Mouse (Mus musculus): ENCODE data around the gene Bmpr1b. TPM values are rescaled to one million over a fixed set of nuclear protein-coding genes. Genes with fewer than 3 reads are reported as not detected.

Gene Bmpr1b
- polyA plus RNA-seq, 1 experiment from 2014 or later, result 5.9 TPM

DNA sequence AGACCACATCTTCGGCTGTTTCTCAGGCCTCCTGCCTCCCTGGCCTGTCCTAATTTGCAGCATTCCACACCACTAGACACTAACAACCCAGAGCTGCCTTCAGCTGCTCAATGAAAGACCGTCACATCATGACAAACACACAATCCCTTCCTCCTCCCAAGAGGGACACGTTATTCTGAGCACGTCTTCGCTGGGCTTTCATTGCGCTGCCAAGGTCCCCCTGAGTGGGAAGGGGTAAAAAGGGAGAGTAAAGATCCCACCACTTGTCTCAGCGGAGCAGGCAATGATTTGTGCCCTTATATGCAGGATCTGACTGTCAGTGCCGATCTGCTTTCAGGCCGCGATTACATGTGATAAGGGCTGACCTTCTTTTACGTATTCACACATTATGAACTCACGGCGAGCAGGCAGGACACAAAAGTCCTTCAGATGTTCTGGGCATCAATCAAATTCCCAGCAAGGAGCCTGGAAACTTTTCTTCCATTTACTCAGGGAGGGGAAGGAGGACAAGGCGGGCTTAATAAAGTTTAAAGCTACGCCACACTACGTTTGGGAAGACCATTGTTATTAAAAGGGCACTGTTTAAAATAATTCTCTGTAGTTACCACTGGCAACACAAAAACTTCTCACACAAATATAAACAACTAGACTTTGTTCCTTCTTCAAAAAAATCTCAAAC lies 232.5 kb downstream of the Bmpr1b start:
- H3K9me3 ChIP-seq (replicated peaks), result no peaks in the 10 kb centered on the region
- no peaks in the 10 kb centered on the region for H3K36me3 ChIP-seq
- no peak overlapping the region for H3K27ac ChIP-seq (replicated peaks)
- no peak overlapping the region for H3K9ac ChIP-seq
- WGBS, result 55% methylated on average over 16 of the region's 16 CpGs
- H3K4me1 ChIP-seq, result no peaks in the 10 kb centered on the region
- no peak for ATAC-seq (ENCODE audit: insufficient number of reproducible peaks, low FRiP score, low TSS enrichment, low read depth)
- H3K4me3 ChIP-seq (replicated peaks), result no peak overlapping the region
- no peak overlapping the region for H3K4me2 ChIP-seq (replicated peaks)
- H3K27me3 ChIP-seq, result peaks cover 36% of the 10 kb centered on the region

DNA sequence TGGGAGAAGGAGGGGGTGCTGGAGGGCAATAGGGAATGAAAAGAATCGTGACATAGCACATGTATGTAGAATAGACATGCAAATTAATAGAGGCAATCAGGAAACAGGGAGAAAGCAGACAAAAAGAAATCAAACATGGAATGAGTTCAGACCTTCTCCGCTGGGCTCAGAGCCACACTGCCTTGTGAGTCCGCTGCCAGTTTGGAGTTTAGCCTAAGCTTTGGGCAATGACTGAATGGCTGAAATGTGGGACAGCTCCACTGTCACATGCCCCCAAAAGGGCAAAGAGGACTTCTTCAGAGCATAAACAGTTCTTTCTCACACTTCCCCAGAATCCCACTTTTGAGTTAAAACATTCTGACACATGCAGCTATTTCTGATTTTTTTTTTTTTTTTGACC lies 236.3 kb downstream of the Bmpr1b start:
- H3K27ac ChIP-seq (replicated peaks), result no peak overlapping the region
- H3K27me3 ChIP-seq, result peaks cover 42% of the 10 kb centered on the region
- 70% methylated on average over 3 of the region's 3 CpGs for WGBS
- H3K4me3 ChIP-seq (replicated peaks), result no peak overlapping the region
- H3K36me3 ChIP-seq, result no peaks in the 10 kb centered on the region
- H3K4me2 ChIP-seq (replicated peaks), result no peak overlapping the region
- no peak overlapping the region for H3K9ac ChIP-seq
- H3K4me1 ChIP-seq, result peaks cover 5% of the 10 kb centered on the region; the same call in 1 of the 2 replicates
- no peak for ATAC-seq (ENCODE audit: insufficient number of reproducible peaks, low FRiP score, low TSS enrichment, low read depth)
- H3K9me3 ChIP-seq (replicated peaks), result no peaks in the 10 kb centered on the region

DNA sequence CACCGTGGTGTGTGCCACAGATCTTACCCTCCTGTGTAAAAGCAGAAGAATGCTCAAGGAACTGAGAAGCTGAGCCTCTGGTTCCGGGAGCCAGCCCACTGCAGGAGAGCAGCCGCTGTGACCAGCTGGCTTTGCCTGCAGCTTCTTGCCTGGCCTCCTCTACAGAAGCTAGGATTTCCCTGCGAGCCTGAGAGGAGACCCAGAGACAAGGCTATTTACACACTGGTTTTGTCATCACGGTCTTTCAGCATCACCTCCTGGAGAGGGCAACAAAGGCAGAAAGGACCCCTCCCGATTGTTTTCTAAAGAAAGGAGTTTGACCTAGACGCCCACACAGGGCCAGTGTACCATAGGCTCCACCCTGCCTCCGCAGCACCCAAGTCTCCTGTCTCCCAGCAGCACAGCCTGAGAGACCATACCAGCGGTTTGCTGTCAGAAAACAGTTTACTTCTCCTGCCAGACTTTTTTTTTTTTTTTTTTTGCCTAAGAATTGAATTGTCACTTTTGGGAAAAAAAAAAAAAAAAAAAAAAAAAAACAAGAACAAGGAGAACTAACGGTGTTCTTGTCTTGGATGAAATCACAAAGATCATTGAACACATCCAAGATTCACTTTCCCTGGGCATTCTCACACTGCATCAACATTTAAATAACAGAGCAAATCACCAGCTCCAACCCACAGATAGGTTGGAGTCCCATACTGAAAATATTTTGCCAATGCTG lies 237.7 kb downstream of the Bmpr1b start:
- no peak for ATAC-seq (ENCODE audit: insufficient number of reproducible peaks, low FRiP score, low TSS enrichment, low read depth)
- Histone ChIP-seq H3K36me3 (no peaks in the 10 kb centered on the region), H3K27ac (replicated peaks) (no peak overlapping the region), H3K4me2 (replicated peaks) (peak overlapping the region; percentile 27), H3K9ac (no peak overlapping the region), H3K27me3 (peaks cover 48% of the 10 kb centered on the region), H3K4me3 (replicated peaks) (0 out of 2 replicates have a peak overlapping the region, but pooled peaks have one; percentile 8), H3K9me3 (replicated peaks) (no peaks in the 10 kb centered on the region), H3K4me1 (peaks cover 5% of the 10 kb centered on the region; the same call in 1 of the 2 replicates)
- WGBS, result 9% methylated on average over 10 of the region's 10 CpGs

DNA sequence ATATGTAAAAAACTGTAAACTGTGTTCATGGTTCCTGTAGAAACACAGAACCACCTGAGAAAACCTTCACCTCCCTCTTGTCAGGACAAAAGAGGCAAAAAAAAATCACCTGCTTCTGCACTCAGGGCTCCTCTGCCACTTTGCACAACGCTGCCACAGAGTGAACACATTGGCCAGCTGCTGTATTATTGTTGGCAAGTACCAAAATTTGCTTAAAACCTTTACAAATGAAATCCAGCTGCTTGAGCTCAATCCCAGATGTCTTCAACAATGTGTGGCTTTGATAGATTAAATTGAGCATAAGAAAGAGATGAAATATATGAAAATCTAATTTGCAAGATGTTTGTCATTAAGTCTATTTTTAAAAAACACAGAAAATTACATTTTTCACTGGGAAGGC lies 245.8 kb downstream of the Bmpr1b start:
- H3K4me3 ChIP-seq (replicated peaks), result no peak overlapping the region
- ATAC-seq (ENCODE audit: insufficient number of reproducible peaks, low FRiP score, low TSS enrichment, low read depth), result no peak

GRCm38 (mm10) chr3:141921161-141921560 lies 248.1 kb downstream of the Bmpr1b start:
- Histone ChIP-seq H3K27me3 (peaks cover 3% of the 10 kb centered on the region), H3K9ac (no peak overlapping the region), H3K27ac (replicated peaks) (no peak overlapping the region), H3K36me3 (no peaks in the 10 kb centered on the region), H3K4me3 (replicated peaks) (no peak overlapping the region), H3K9me3 (replicated peaks) (no peaks in the 10 kb centered on the region), H3K4me2 (replicated peaks) (no peak overlapping the region), H3K4me1 (peaks cover 6% of the 10 kb centered on the region; the same call in 1 of the 2 replicates)
- no peak for ATAC-seq (ENCODE audit: insufficient number of reproducible peaks, low FRiP score, low TSS enrichment, low read depth)
- 20% methylated on average over 4 of the region's 4 CpGs for WGBS

More for the DNA sequence above, 245.8 kb downstream of the Bmpr1b start:
- peaks cover 16% of the 10 kb centered on the region for H3K27me3 ChIP-seq
- H3K9ac ChIP-seq, result no peak overlapping the region
- no peak overlapping the region for H3K27ac ChIP-seq (replicated peaks)
- no peak overlapping the region for H3K4me2 ChIP-seq (replicated peaks)
- WGBS, result 25% methylated on average over 1 of the region's 1 CpGs
- no peaks in the 10 kb centered on the region for H3K9me3 ChIP-seq (replicated peaks)
- H3K36me3 ChIP-seq, result no peaks in the 10 kb centered on the region
- 0 out of 2 replicates have a peak, but pooled peaks cover 6% of the 10 kb centered on the region for H3K4me1 ChIP-seq

GRCm38 (mm10) chr3:141919661-141920060 lies 249.6 kb downstream of the Bmpr1b start:
- no peak overlapping the region for H3K27ac ChIP-seq (replicated peaks)
- no peak overlapping the region for H3K4me3 ChIP-seq (replicated peaks)
- no peak overlapping the region for H3K9ac ChIP-seq
- no peaks in the 10 kb centered on the region for H3K36me3 ChIP-seq
- ATAC-seq (ENCODE audit: insufficient number of reproducible peaks, low FRiP score, low TSS enrichment, low read depth), result no peak
- WGBS, result 17% methylated on average over 3 of the region's 3 CpGs
- H3K4me1 ChIP-seq, result peaks cover 6% of the 10 kb centered on the region; the same call in 1 of the 2 replicates
- no peak overlapping the region for H3K4me2 ChIP-seq (replicated peaks)
- H3K9me3 ChIP-seq (replicated peaks), result no peaks in the 10 kb centered on the region
- peaks cover under 1% of the 10 kb centered on the region; the same call in 1 of the 2 replicates for H3K27me3 ChIP-seq

DNA sequence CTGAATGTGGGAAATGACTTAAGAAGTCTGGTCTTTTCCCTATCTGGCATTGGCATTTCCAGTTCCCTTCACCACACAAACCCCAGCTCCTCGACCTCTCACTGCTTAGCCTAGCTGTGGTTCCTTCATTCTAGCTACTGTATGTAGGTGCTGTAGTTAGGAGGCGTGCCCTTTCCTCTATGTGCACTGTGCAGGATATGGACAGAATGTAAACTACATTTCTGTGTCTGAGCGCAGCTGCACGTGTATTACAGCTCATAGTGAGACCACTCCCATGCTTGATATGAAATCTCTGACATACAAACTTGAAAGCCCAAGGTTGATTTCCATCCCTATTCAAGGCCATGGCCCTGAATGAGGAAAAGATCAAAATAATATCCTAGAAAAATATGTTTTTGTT lies 252.1 kb downstream of the Bmpr1b start:
- H3K36me3 ChIP-seq, result no peaks in the 10 kb centered on the region
- H3K9ac ChIP-seq, result no peak overlapping the region
- no peaks in the 10 kb centered on the region; the same call in 1 of the 2 replicates for H3K4me1 ChIP-seq
- no peak overlapping the region for H3K4me2 ChIP-seq (replicated peaks)
- ATAC-seq (ENCODE audit: insufficient number of reproducible peaks, low FRiP score, low TSS enrichment, low read depth), result no peak
- H3K4me3 ChIP-seq (replicated peaks), result no peak overlapping the region
- H3K27me3 ChIP-seq, result peaks cover 3% of the 10 kb centered on the region; the same call in 1 of the 2 replicates
- no peaks in the 10 kb centered on the region for H3K9me3 ChIP-seq (replicated peaks)
- WGBS, result 63% methylated on average over 4 of the region's 4 CpGs
- no peak overlapping the region for H3K27ac ChIP-seq (replicated peaks)

DNA sequence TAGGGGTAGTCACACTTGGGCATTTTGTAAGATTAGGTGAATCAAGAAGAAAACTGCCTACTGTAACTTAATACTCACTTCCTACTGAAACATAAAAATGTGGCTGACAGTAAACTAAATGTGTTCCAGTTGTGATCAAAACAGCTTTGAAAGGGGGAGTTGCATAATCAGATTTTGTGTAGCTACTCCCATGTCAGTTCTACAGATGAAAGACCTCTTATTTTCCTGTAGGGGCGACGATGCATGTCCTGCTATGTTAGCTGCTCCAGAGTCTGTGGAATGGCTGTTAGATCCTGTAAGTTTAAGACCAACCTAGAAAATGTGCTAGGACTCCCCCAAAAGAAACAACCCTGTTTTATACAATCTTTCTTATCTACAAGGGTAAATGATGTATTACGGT lies 253.2 kb downstream of the Bmpr1b start:
- Histone ChIP-seq H3K4me3 (replicated peaks) (no peak overlapping the region), H3K9ac (no peak overlapping the region), H3K36me3 (no peaks in the 10 kb centered on the region), H3K4me1 (no peaks in the 10 kb centered on the region; the same call in 1 of the 2 replicates), H3K27ac (replicated peaks) (no peak overlapping the region), H3K9me3 (replicated peaks) (no peaks in the 10 kb centered on the region), H3K4me2 (replicated peaks) (no peak overlapping the region), H3K27me3 (peaks cover 3% of the 10 kb centered on the region; the same call in 1 of the 2 replicates)
- WGBS, result 48% methylated on average over 3 of the region's 3 CpGs
- ATAC-seq (ENCODE audit: insufficient number of reproducible peaks, low FRiP score, low TSS enrichment, low read depth), result no peak

DNA sequence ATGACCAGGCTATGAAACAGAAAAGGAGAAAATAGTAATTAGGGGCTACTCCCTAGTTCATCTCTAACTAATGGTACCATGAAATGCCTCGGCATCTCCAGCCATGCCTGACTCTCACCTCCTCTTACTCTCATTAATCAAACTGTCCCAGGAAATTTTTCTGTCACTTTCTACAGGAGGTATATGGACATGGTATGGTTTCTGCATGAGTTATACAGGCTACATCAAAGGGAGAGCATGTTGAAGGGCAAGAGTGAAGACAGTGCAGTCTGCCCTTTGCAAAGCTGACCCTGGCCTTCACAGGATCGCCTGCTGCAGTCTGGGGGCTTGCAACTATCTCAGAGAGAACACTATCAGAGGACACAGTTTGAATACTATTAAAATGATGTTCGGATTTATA lies 254.6 kb downstream of the Bmpr1b start:
- H3K4me2 ChIP-seq (replicated peaks), result no peak overlapping the region
- H3K4me1 ChIP-seq, result no peaks in the 10 kb centered on the region; the same call in 1 of the 2 replicates
- peaks cover 3% of the 10 kb centered on the region; the same call in 1 of the 2 replicates for H3K27me3 ChIP-seq
- WGBS, result 80% methylated on average over 3 of the region's 3 CpGs
- H3K27ac ChIP-seq (replicated peaks), result no peak overlapping the region
- H3K4me3 ChIP-seq (replicated peaks), result no peak overlapping the region
- no peaks in the 10 kb centered on the region for H3K36me3 ChIP-seq
- ATAC-seq (ENCODE audit: insufficient number of reproducible peaks, low FRiP score, low TSS enrichment, low read depth), result no peak
- no peak overlapping the region for H3K9ac ChIP-seq
- H3K9me3 ChIP-seq (replicated peaks), result no peaks in the 10 kb centered on the region

DNA sequence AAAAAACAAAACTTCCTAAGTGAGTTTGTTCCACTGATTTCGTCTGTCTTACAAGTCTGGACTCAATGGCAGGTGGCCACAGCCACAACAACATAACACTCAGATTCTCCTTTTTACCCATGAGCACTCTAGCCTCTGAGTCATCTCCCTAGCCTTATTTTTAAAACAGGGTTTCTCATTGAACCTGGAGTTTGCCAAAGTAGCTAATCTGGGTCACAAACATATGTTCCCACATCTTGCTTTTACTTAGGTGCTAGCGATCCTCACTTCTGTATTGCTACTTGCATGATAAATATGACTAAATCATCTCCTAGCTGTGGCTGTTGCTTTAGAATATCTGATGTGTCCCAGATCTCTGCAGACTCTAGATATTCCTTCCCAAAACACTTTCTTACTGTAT lies 260.1 kb downstream of the Bmpr1b start:
- Histone ChIP-seq H3K36me3 (no peaks in the 10 kb centered on the region), H3K9ac (no peak overlapping the region), H3K27ac (replicated peaks) (no peak overlapping the region), H3K27me3 (no peaks in the 10 kb centered on the region), H3K9me3 (replicated peaks) (no peaks in the 10 kb centered on the region), H3K4me3 (replicated peaks) (no peak overlapping the region), H3K4me1 (no peaks in the 10 kb centered on the region), H3K4me2 (replicated peaks) (no peak overlapping the region)
- ATAC-seq (ENCODE audit: insufficient number of reproducible peaks, low FRiP score, low TSS enrichment, low read depth), result no peak
- 83% methylated on average over 2 of the region's 2 CpGs for whole genome bisulfite sequencing

GRCm38 (mm10) chr3:141905903-141906623 lies 263.2 kb downstream of the Bmpr1b start:
- H3K4me2 ChIP-seq (replicated peaks), result no peak overlapping the region
- 73% methylated on average over 6 of the region's 6 CpGs for WGBS
- no peak overlapping the region for H3K27ac ChIP-seq (replicated peaks)
- H3K36me3 ChIP-seq, result no peaks in the 10 kb centered on the region
- no peak overlapping the region for H3K4me3 ChIP-seq (replicated peaks)
- no peaks in the 10 kb centered on the region for H3K9me3 ChIP-seq (replicated peaks)
- no peaks in the 10 kb centered on the region for H3K27me3 ChIP-seq
- no peak for ATAC-seq (ENCODE audit: insufficient number of reproducible peaks, low FRiP score, low TSS enrichment, low read depth)
- H3K4me1 ChIP-seq, result no peaks in the 10 kb centered on the region
- no peak overlapping the region for H3K9ac ChIP-seq
